Mouse (Mus musculus): Measurements from ENCODE around the gene Trit1. TPM values are rescaled to one million over a fixed set of nuclear protein-coding genes. Genes with fewer than 3 reads are reported as not detected.
A peak's percentile ranks its signal among the peaks of the same experiment; 100 is the strongest.

The Trit1 gene
- polyA plus RNA-seq (2014; fragmentation: Nextera tagmentation; extraction: Ambion mirVana): 19.2 and 24.4 TPM in 2 replicates

GRCm38 (mm10) chr4:123016451-123016957 lies at the start of gene Trit1:
Gene Trit1, plus strand, starts transcription at chr4:123016597.
- Histone ChIP-seq H3K36me3 (ENCODE audit: control insufficient read depth, insufficient read depth, low read length) (no peaks in the 10 kb centered on the region), H3K4me3 (ENCODE audit: low read depth, low read length) (peak within 1 kb of the TSS; percentile 94), H3K27me3 (ENCODE audit: control insufficient read depth, insufficient read depth, low read length) (no peaks in the 10 kb centered on the region), H3K9me3 (ENCODE audit: control insufficient read depth, low read depth, low read length) (no peaks in the 10 kb centered on the region), H3K27ac (ENCODE audit: low read length) (peak within 1 kb of the TSS; percentile 90), H3K9ac (replicated peaks; ENCODE audit: low read depth, low read length) (peak within 1 kb of the TSS; percentile 76), H3K4me1 (ENCODE audit: control insufficient read depth, insufficient read depth, low read length) (peaks cover 11% of the 10 kb centered on the region; the same call in 1 of the 2 replicates), H3K4me2 (replicated peaks; ENCODE audit: low read depth, low read length) (peak within 1 kb of the TSS; percentile 96)
- under 1% methylated on average over 34 of the region's 34 CpGs for WGBS
- ATAC-seq (ENCODE audit: insufficient number of reproducible peaks, insufficient read depth, low FRiP score, low read depth): peak; percentile 95

DNA sequence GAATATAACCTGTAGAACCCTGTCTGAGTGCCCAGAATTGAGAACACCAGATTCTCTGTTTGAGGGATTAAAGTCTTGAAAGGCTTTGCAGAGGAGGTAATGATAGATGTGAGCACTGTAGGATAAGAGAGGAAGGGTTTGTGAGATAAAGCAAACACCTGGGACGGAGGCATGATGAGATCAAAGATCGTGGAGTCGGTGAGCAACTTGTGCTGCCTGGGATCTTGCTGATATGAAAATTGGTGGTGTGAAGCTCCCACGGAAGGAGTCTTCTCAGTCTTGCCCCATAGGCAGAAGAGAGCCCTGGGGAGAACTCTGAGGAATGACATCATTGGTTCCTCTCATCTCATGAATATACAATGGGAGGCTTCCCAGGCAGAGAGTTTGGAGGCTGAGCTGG lies 48.3 kb upstream of the Trit1 start:
- 63% methylated on average over 4 of the region's 4 CpGs for WGBS
- Histone ChIP-seq H3K4me3 (ENCODE audit: low read depth, low read length) (no peak overlapping the region), H3K9me3 (ENCODE audit: control insufficient read depth, low read depth, low read length) (no peaks in the 10 kb centered on the region), H3K27ac (ENCODE audit: low read length) (no peak overlapping the region), H3K27me3 (ENCODE audit: control insufficient read depth, insufficient read depth, low read length) (no peaks in the 10 kb centered on the region), H3K4me2 (replicated peaks; ENCODE audit: low read depth, low read length) (no peak overlapping the region), H3K36me3 (ENCODE audit: control insufficient read depth, insufficient read depth, low read length) (no peaks in the 10 kb centered on the region), H3K9ac (replicated peaks; ENCODE audit: low read depth, low read length) (no peak overlapping the region), H3K4me1 (ENCODE audit: control insufficient read depth, insufficient read depth, low read length) (no peaks in the 10 kb centered on the region)
- ATAC-seq (ENCODE audit: insufficient number of reproducible peaks, insufficient read depth, low FRiP score, low read depth): no peak

- H3K4me2 ChIP-seq (replicated peaks; ENCODE audit: low read depth, low read length): no peak overlapping the region
- no peak overlapping the region for H3K9ac ChIP-seq (replicated peaks; ENCODE audit: low read depth, low read length)
- H3K9me3 ChIP-seq (ENCODE audit: control insufficient read depth, low read depth, low read length): no peaks in the 10 kb centered on the region
- WGBS: 85% methylated on average over 4 of the region's 4 CpGs
- no peak overlapping the region for H3K27ac ChIP-seq (ENCODE audit: low read length)
- no peak overlapping the region for H3K4me3 ChIP-seq (ENCODE audit: low read depth, low read length)
- H3K4me1 ChIP-seq (ENCODE audit: control insufficient read depth, insufficient read depth, low read length): no peaks in the 10 kb centered on the region
- H3K27me3 ChIP-seq (ENCODE audit: control insufficient read depth, insufficient read depth, low read length): no peaks in the 10 kb centered on the region
- no peak for ATAC-seq (ENCODE audit: insufficient number of reproducible peaks, insufficient read depth, low FRiP score, low read depth)
- H3K36me3 ChIP-seq (ENCODE audit: control insufficient read depth, insufficient read depth, low read length): no peaks in the 10 kb centered on the region
Observed at GRCm38 (mm10) chr4:122971191-122971590, 45.2 kb upstream of the Trit1 start.

DNA sequence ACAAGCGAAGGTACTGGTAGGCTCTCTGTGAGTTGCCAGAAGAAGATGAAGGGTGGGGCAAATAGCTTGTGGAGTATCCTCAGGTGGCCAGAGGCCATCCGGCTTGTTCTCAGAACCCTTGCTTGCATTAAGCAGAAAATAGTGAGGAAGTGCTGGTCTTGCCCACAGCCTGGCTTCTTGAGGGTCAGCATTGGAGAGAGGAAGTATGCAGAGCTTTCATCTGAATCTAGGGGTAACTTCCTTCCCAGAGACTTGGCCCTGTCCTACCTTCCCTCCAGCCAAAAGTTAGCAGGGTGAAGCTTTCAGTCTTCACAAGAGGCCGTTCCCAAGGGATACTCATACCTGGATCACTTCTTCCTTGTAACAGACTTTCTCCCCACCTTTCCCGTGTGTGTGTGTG lies 44.8 kb upstream of the Trit1 start:
- no peak overlapping the region for H3K9ac ChIP-seq (replicated peaks; ENCODE audit: low read depth, low read length)
- H3K27me3 ChIP-seq (ENCODE audit: control insufficient read depth, insufficient read depth, low read length): no peaks in the 10 kb centered on the region
- no peak for ATAC-seq (ENCODE audit: insufficient number of reproducible peaks, insufficient read depth, low FRiP score, low read depth)
- H3K36me3 ChIP-seq (ENCODE audit: control insufficient read depth, insufficient read depth, low read length): no peaks in the 10 kb centered on the region
- H3K4me1 ChIP-seq (ENCODE audit: control insufficient read depth, insufficient read depth, low read length): no peaks in the 10 kb centered on the region
- H3K27ac ChIP-seq (ENCODE audit: low read length): no peak overlapping the region
- H3K4me2 ChIP-seq (replicated peaks; ENCODE audit: low read depth, low read length): no peak overlapping the region
- 73% methylated on average over 4 of the region's 4 CpGs for WGBS
- H3K4me3 ChIP-seq (ENCODE audit: low read depth, low read length): no peak overlapping the region
- no peaks in the 10 kb centered on the region for H3K9me3 ChIP-seq (ENCODE audit: control insufficient read depth, low read depth, low read length)

DNA sequence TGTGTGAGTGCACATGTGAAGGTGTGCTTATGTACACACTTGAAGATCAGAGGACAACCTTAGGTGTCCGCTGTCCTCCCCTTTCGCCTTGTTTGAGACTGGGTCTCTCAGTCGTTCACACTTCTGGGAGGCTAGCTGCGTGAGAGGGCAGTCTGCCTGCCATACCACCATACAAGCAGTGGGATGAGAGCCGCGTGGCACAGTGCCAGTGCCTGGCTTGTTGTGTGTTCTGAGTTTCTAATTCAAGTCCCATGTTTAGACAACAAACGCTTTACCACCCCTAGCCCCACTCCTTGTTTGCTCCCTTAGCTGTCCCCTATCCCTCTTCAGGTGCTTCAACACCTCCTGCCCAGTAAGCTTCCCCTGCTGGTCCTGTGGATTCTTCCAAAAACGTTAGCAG lies 44.3 kb upstream of the Trit1 start:
- Histone ChIP-seq H3K4me2 (replicated peaks; ENCODE audit: low read depth, low read length) (no peak overlapping the region), H3K4me1 (ENCODE audit: control insufficient read depth, insufficient read depth, low read length) (no peaks in the 10 kb centered on the region), H3K27ac (ENCODE audit: low read length) (no peak overlapping the region), H3K27me3 (ENCODE audit: control insufficient read depth, insufficient read depth, low read length) (no peaks in the 10 kb centered on the region), H3K9me3 (ENCODE audit: control insufficient read depth, low read depth, low read length) (no peaks in the 10 kb centered on the region), H3K9ac (replicated peaks; ENCODE audit: low read depth, low read length) (no peak overlapping the region), H3K4me3 (ENCODE audit: low read depth, low read length) (no peak overlapping the region), H3K36me3 (ENCODE audit: control insufficient read depth, insufficient read depth, low read length) (no peaks in the 10 kb centered on the region)
- ATAC-seq (ENCODE audit: insufficient number of reproducible peaks, insufficient read depth, low FRiP score, low read depth): no peak
- WGBS: 63% methylated on average over 8 of the region's 8 CpGs

GRCm38 (mm10) chr4:122974976-122975520 lies 41.3 kb upstream of the Trit1 start:
- H3K4me3 ChIP-seq (ENCODE audit: low read depth, low read length): no peak overlapping the region
- no peak overlapping the region for H3K27ac ChIP-seq (ENCODE audit: low read length)
- no peaks in the 10 kb centered on the region for H3K27me3 ChIP-seq (ENCODE audit: control insufficient read depth, insufficient read depth, low read length)
- H3K9me3 ChIP-seq (ENCODE audit: control insufficient read depth, low read depth, low read length): no peaks in the 10 kb centered on the region
- no peak overlapping the region for H3K4me2 ChIP-seq (replicated peaks; ENCODE audit: low read depth, low read length)
- no peaks in the 10 kb centered on the region for H3K4me1 ChIP-seq (ENCODE audit: control insufficient read depth, insufficient read depth, low read length)
- ATAC-seq (ENCODE audit: insufficient number of reproducible peaks, insufficient read depth, low FRiP score, low read depth): no peak
- no peak overlapping the region for H3K9ac ChIP-seq (replicated peaks; ENCODE audit: low read depth, low read length)
- no peaks in the 10 kb centered on the region for H3K36me3 ChIP-seq (ENCODE audit: control insufficient read depth, insufficient read depth, low read length)
- WGBS: 81% methylated on average over 5 of the region's 5 CpGs

- Histone ChIP-seq H3K4me3 (ENCODE audit: low read depth, low read length) (no peak overlapping the region), H3K4me1 (ENCODE audit: control insufficient read depth, insufficient read depth, low read length) (0 out of 2 replicates have a peak, but pooled peaks cover 1% of the 10 kb centered on the region), H3K27me3 (ENCODE audit: control insufficient read depth, insufficient read depth, low read length) (no peaks in the 10 kb centered on the region), H3K27ac (ENCODE audit: low read length) (no peak overlapping the region), H3K9me3 (ENCODE audit: control insufficient read depth, low read depth, low read length) (no peaks in the 10 kb centered on the region), H3K36me3 (ENCODE audit: control insufficient read depth, insufficient read depth, low read length) (no peaks in the 10 kb centered on the region), H3K9ac (replicated peaks; ENCODE audit: low read depth, low read length) (no peak overlapping the region), H3K4me2 (replicated peaks; ENCODE audit: low read depth, low read length) (no peak overlapping the region)
- WGBS: 76% methylated on average over 4 of the region's 4 CpGs
- ATAC-seq (ENCODE audit: insufficient number of reproducible peaks, insufficient read depth, low FRiP score, low read depth): no peak
Observed at GRCm38 (mm10) chr4:122976885-122977284, 39.5 kb upstream of the Trit1 start.

DNA sequence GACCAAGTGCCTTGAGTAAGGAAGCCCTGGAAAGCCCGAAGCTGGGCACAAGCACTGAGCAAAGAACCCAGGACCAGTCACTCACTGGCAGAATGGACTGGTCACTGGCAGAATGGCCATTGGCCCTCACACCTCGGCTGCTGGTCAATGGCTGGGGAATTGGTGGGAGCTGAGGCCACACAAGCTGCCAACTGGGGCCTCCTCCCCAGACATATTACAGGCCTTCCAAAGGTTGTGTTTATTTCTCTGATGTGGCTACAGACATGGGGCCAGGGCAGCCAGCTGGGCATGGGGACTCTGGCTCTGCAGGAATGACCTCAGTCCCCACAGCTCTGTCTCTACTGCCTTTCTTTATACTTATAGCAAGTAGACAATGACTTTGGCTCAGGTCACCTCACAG lies 37.5 kb upstream of the Trit1 start:
- 70% methylated on average over 2 of the region's 2 CpGs for WGBS

GRCm38 (mm10) chr4:122979826-122980225 lies 36.6 kb upstream of the Trit1 start:
- Histone ChIP-seq H3K36me3 (ENCODE audit: control insufficient read depth, insufficient read depth, low read length) (no peaks in the 10 kb centered on the region), H3K4me3 (ENCODE audit: low read depth, low read length) (no peak overlapping the region), H3K4me1 (ENCODE audit: control insufficient read depth, insufficient read depth, low read length) (0 out of 2 replicates have a peak, but pooled peaks cover 3% of the 10 kb centered on the region), H3K27me3 (ENCODE audit: control insufficient read depth, insufficient read depth, low read length) (peaks cover 9% of the 10 kb centered on the region; the same call in 1 of the 2 replicates), H3K9me3 (ENCODE audit: control insufficient read depth, low read depth, low read length) (no peaks in the 10 kb centered on the region), H3K27ac (ENCODE audit: low read length) (no peak overlapping the region), H3K4me2 (replicated peaks; ENCODE audit: low read depth, low read length) (no peak overlapping the region), H3K9ac (replicated peaks; ENCODE audit: low read depth, low read length) (no peak overlapping the region)
- ATAC-seq (ENCODE audit: insufficient number of reproducible peaks, insufficient read depth, low FRiP score, low read depth): no peak
- WGBS: 75% methylated on average over 3 of the region's 3 CpGs

More for the DNA sequence above, 37.5 kb upstream of the Trit1 start:
- Histone ChIP-seq H3K36me3 (ENCODE audit: control insufficient read depth, insufficient read depth, low read length) (no peaks in the 10 kb centered on the region), H3K9me3 (ENCODE audit: control insufficient read depth, low read depth, low read length) (no peaks in the 10 kb centered on the region), H3K4me3 (ENCODE audit: low read depth, low read length) (no peak overlapping the region), H3K27ac (ENCODE audit: low read length) (no peak overlapping the region), H3K9ac (replicated peaks; ENCODE audit: low read depth, low read length) (no peak overlapping the region), H3K4me2 (replicated peaks; ENCODE audit: low read depth, low read length) (no peak overlapping the region), H3K4me1 (ENCODE audit: control insufficient read depth, insufficient read depth, low read length) (0 out of 2 replicates have a peak, but pooled peaks cover 3% of the 10 kb centered on the region), H3K27me3 (ENCODE audit: control insufficient read depth, insufficient read depth, low read length) (peaks cover 5% of the 10 kb centered on the region; the same call in 1 of the 2 replicates)
- no peak for ATAC-seq (ENCODE audit: insufficient number of reproducible peaks, insufficient read depth, low FRiP score, low read depth)

Measured in stomach, embryonic 14.5 days (tissue).